ENCODE assay signal across 18 mouse cellular contexts in the genomic region with DNA sequence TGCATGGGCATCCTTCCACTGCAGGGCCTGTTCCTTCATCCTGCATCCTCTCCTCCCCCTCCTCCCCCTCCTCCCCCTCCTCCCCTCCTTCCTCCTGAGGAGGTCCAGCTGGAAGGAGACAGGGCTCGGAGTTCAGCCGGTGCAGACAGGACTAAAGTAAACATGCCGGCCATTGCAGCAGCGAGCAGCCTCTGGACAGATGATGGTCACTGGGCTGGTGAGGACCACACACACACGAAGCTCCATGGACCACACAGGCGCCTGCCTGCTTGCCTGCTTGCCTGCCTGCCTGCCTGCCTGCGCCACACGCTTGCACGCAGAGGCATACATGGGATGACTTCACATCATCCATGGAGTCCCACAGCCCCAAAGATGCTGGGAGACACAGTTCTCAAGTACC.
DNase-seq lines count a peak whose midpoint lies in the region; ATAC-seq and TF ChIP-seq lines count a peak whose summit lies in the region.
"Had no signal": no experiment of that assay in that cellular context is flagged by ENCODE, and none has a peak within 500 bp of the region (broad histone marks: within the 10 kb centered on the region; RNA-seq: fewer than 3 reads in every experiment).

No protein-coding gene starts in this region.

- intact Hi-C loops in left cerebral cortex, postnatal 10 days (cut with DNase I) = no loop called here

- ATAC-seq in kidney, embryonic 15.5 days (replicated peaks; ENCODE audit: low FRiP score) = peak; percentile 86
- no peak for ATAC-seq in lung, postnatal 0 days
- peak; percentile 74 for ATAC-seq in intestine, embryonic 16.5 days
- peak; percentile 68; the same call in 1 of the 2 replicates for ATAC-seq in stomach, postnatal 0 days (ENCODE audit: low FRiP score, low TSS enrichment)
- ATAC-seq: forebrain, embryonic 14.5 days had no signal

- TF ChIP-seq CTCF in lung, postnatal 0 days (IDR thresholded peaks at IDR 0.05) = no peak
- no peak for TF ChIP-seq CTCF in stomach, postnatal 0 days (IDR thresholded peaks at IDR 0.05; ENCODE audit: low read depth)

- no peak overlapping the region for H3K4me3 ChIP-seq in kidney, embryonic 15.5 days (replicated peaks)
- no peak overlapping the region for H3K4me3 ChIP-seq in lung, postnatal 0 days (ENCODE audit: low read depth, low read length)
- H3K4me3 ChIP-seq in intestine, embryonic 16.5 days (ENCODE audit: low read length) = no peak overlapping the region
- no peak overlapping the region for H3K4me3 ChIP-seq in stomach, postnatal 0 days (ENCODE audit: low read depth, low read length)
- H3K4me3 ChIP-seq: neural tube, embryonic 13.5 days had no signal

- H3K27ac ChIP-seq in kidney, embryonic 15.5 days = no peak overlapping the region
- no peak overlapping the region for H3K27ac ChIP-seq in lung, postnatal 0 days (ENCODE audit: low read length)
- H3K27ac ChIP-seq in intestine, embryonic 16.5 days (ENCODE audit: low read length) = peak overlapping the region; percentile 40
- H3K27ac ChIP-seq in stomach, postnatal 0 days (replicated peaks) = no peak overlapping the region
- H3K27ac ChIP-seq: neural tube, embryonic 13.5 days had no signal

- no peaks in the 10 kb centered on the region for H3K36me3 ChIP-seq in kidney, embryonic 15.5 days
- no peaks in the 10 kb centered on the region for H3K36me3 ChIP-seq in lung, postnatal 0 days (ENCODE audit: insufficient read depth, low read length)
- no peaks in the 10 kb centered on the region for H3K36me3 ChIP-seq in intestine, embryonic 16.5 days (ENCODE audit: control insufficient read depth, insufficient read depth, low read length)
- no peaks in the 10 kb centered on the region for H3K36me3 ChIP-seq in stomach, postnatal 0 days (ENCODE audit: control insufficient read depth, insufficient read depth, low read length)
- H3K36me3 ChIP-seq: neural tube, embryonic 13.5 days had no signal

- H3K4me1 ChIP-seq in kidney, embryonic 15.5 days = peaks cover 35% of the 10 kb centered on the region
- H3K4me1 ChIP-seq in lung, postnatal 0 days (ENCODE audit: insufficient read depth, low read depth, low read length) = no peaks in the 10 kb centered on the region
- peaks cover 20% of the 10 kb centered on the region for H3K4me1 ChIP-seq in intestine, embryonic 16.5 days (ENCODE audit: control insufficient read depth, insufficient read depth, low read length)
- no peaks in the 10 kb centered on the region; the same call in none of the 2 replicates for H3K4me1 ChIP-seq in stomach, postnatal 0 days (replicated peaks; ENCODE audit: control insufficient read depth, insufficient read depth)

- TF ChIP-seq EP300 in lung, postnatal 0 days (IDR thresholded peaks at IDR 0.05) = no peak
- TF ChIP-seq EP300 in stomach, postnatal 0 days (optimal IDR thresholded peaks at IDR 0.05) = no peak

- H3K4me2 ChIP-seq in kidney, embryonic 15.5 days = no peak overlapping the region
- no peak overlapping the region for H3K4me2 ChIP-seq in lung, postnatal 0 days (replicated peaks; ENCODE audit: low read depth, low read length)
- no peak overlapping the region for H3K4me2 ChIP-seq in intestine, embryonic 16.5 days (ENCODE audit: low read depth, low read length)
- no peak overlapping the region for H3K4me2 ChIP-seq in stomach, postnatal 0 days (replicated peaks; ENCODE audit: low read depth)
- H3K4me2 ChIP-seq: neural tube, embryonic 13.5 days had no signal

- no peak overlapping the region for H3K9ac ChIP-seq in kidney, embryonic 15.5 days
- H3K9ac ChIP-seq in lung, postnatal 0 days (replicated peaks; ENCODE audit: low read depth) = no peak overlapping the region
- H3K9ac ChIP-seq in intestine, embryonic 16.5 days (ENCODE audit: low read depth, low read length) = no peak overlapping the region
- no peak overlapping the region for H3K9ac ChIP-seq in stomach, postnatal 0 days (ENCODE audit: low read length)
- H3K9ac ChIP-seq: neural tube, embryonic 13.5 days had no signal

- 28% methylated on average over 7 of the region's 9 CpGs for WGBS in kidney, embryonic 15.5 days
- 34% methylated on average over 7 of the region's 9 CpGs for WGBS in lung, postnatal 0 days
- WGBS in intestine, embryonic 16.5 days = 39% methylated on average over 9 of the region's 9 CpGs
- 38% methylated on average over 9 of the region's 9 CpGs for WGBS in stomach, postnatal 0 days

- no peak for DNase-seq in kidney, postnatal 25 days
- DNase-seq in lung, postnatal 10 days = peak; percentile 40
- DNase-seq in lung, postnatal 0 days (ENCODE audit: low spot score) = no peak
- no peak for DNase-seq in stomach, postnatal 0 days (ENCODE audit: low spot score)
- no peak for DNase-seq in ovary, postnatal 14 days (ENCODE audit: low spot score)
- no peak for DNase-seq in left cerebral cortex, postnatal 10 days (ENCODE audit: extremely low spot score in 1 of 2, low spot score in 2 of 2)
- DNase-seq: adrenal gland, postnatal 36 days; cerebellum, postnatal 36 days; heart, postnatal 36 days; layer of hippocampus, adult 9-11 months; lung, postnatal 36 days; midbrain, embryonic 14.5 days; retina, postnatal 1 day; spleen, adult 18-20 months had no signal

- H3K27me3 ChIP-seq in kidney, embryonic 15.5 days = peaks cover 96% of the 10 kb centered on the region
- no peaks in the 10 kb centered on the region for H3K27me3 ChIP-seq in lung, postnatal 0 days (replicated peaks; ENCODE audit: insufficient read depth, low read length)
- H3K27me3 ChIP-seq in intestine, embryonic 16.5 days (replicated peaks; ENCODE audit: control insufficient read depth, insufficient read depth, low read length) = no peaks in the 10 kb centered on the region
- no peaks in the 10 kb centered on the region for H3K27me3 ChIP-seq in stomach, postnatal 0 days (ENCODE audit: control insufficient read depth, insufficient read depth, low read length)

- no peaks in the 10 kb centered on the region for H3K9me3 ChIP-seq in kidney, embryonic 15.5 days (replicated peaks)
- H3K9me3 ChIP-seq in lung, postnatal 0 days (ENCODE audit: low read length) = no peaks in the 10 kb centered on the region
- H3K9me3 ChIP-seq in intestine, embryonic 16.5 days (ENCODE audit: control insufficient read depth, low read length) = no peaks in the 10 kb centered on the region
- H3K9me3 ChIP-seq in stomach, postnatal 0 days (ENCODE audit: control insufficient read depth, low read length) = no peaks in the 10 kb centered on the region
- H3K9me3 ChIP-seq: neural tube, embryonic 13.5 days had no signal
